Mouse (Mus musculus) cortical plate, adult 2 months (tissue): Measurements from ENCODE around the gene Kcnq5.

Source experiments
- CTCF ChIP-seq: fragments of 200-500 bp; IDR thresholded peaks from 2 replicates; pipeline ENCODE4 v1.5.1; 2011; ENCODE audit warnings: mild to moderate bottlenecking, control low read depth, low read length; ENCODE audit not compliant: insufficient read depth; ENCODE audit errors: extremely low read depth
- POLR2A ChIP-seq: fragments of 200-500 bp; IDR thresholded peaks from 2 replicates; pipeline ENCODE4 v1.6.1; 2011; ENCODE audit warnings: mild to moderate bottlenecking, low read length, control low read depth; ENCODE audit not compliant: insufficient read depth; ENCODE audit errors: extremely low read depth

DNA sequence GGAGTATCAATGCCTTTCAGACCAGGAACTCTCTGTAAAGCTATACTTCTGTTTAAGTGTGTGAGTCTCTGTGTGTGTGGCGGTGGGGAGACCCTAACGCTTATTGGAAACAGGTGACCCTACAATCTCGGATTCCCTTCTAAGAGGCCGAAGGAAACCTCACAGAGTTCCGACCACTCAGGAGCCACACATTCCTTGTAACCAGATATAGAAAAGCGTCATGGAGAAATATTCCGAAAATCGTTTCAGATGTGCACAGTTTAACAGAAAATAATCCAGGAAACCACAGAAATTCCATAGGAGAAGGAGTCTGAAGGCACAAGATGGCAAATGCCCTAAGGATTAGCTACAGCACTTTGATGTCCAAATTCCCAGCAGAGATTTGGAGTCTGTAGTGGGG, 440.3 kb downstream of the Kcnq5 start:
- TF ChIP-seq POLR2A (no peak), CTCF (no peak)
